Mouse (Mus musculus) v-Abl transformed pro-B cells (cell line): ENCODE results near the gene Gm21083.
"Not testable (repeated sequence)": the region's sequence is repeated elsewhere in the genome, so short reads cannot be mapped to it uniquely, and the experiment has no call there.

ENCODE experiments used
- in situ Hi-C, 2 experiments: fragments of 400-800 bp; cut with MboI; formaldehyde crosslinking; loops; one replicate each; pipeline ENCODE4 v1.15.1; 2025; ENCODE audit not compliant: unreplicated experiment in 2 of 2

Gene Gm21083

DNA sequence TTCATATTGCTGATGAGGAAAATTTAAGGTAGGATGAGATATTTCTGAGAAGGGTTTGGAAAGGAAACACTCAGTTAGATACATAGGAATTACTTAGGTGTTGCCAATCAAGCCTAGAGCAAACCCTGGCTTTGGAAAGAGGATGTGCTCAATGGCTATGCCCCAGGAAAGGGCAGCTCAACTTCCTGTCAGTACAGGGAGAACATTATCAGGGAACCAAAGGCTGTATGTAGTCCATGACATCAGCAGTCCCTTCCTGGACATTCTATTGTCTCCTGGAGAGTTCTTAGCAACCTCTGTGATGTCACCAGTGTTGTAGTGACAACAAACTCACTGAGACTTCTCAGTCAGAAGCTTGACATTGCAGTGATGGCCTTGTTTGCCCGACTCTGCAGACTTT is 41.6 kb downstream of the Gm21083 start, which contains the start of gene Speer4d:
TSS of gene Speer4d (plus strand) at position 301 of the 400 bp plus-strand sequence.
- in situ Hi-C loops, result not testable (repeated sequence)

DNA sequence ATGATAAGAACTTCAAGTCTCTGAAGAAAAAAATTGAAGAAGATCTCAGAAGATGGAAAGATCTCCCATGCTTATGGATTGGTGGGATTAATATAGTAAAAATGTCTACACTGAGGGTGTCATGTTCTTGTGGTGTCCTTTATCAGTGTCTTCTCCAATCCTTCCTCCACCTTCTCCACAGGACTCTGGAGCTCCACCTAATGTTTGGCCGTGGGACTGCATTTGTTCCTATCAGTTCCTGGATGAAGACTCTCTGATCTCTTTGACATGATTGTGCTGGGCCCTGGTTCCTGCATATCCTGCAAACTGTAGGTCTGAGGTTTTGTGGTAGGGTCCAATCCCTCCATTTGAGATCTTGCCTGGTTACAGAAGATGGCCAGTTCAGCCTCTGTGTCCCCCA is 51.0 kb downstream of the Gm21083 start:
- in situ Hi-C loops, result not testable (repeated sequence)

DNA sequence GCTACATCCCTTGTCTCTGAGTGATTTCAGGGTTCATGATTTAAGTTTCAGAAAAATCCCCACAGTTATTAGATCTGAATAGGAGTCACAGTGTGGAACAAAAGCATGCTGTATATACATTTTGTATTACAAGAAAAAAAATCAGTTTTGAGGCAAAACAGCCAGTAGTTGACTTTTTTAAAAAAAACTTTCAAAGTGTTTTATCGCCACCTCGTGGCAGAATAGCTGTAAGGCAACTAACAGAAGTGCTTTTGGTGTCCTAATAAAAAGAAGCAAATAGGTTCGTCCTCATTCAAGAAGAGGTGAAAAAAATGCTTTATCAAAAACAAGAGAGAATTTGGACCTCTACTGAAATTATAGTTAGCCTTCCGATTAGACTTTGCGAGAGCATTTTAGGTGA is 52.9 kb downstream of the Gm21083 start:
- in situ Hi-C loops, result not testable (repeated sequence)
